Mouse (Mus musculus) heart, postnatal 25 days (tissue): ENCODE data around the gene Vax2. TPM values are rescaled to one million over a fixed set of nuclear protein-coding genes. Genes with fewer than 3 reads are reported as not detected.

ENCODE experiments used
- DNase-seq: peaks from one replicate; pipeline ENCODE4 v3.0.0; 2022; ENCODE audit warnings: low spot score
- intact Hi-C: fragments of 180-260 bp; cut with DNase I; formaldehyde crosslinking; loops from one replicate; pipeline ENCODE4 v1.15.1; 2025
- total RNA-seq, 2 experiments: library from RNA; stranded (reverse); gene quantifications; 2 replicates each; pipeline ENCODE4 v1.2.3; 2021

The Vax2 gene
- total RNA-seq, 2 experiments from 2014 or later, result not detected

GRCm38 (mm10) chr6:83745466-83745865, 34.4 kb downstream of the Vax2 start:
- DNase-seq, result no peak
- intact Hi-C loops, result no loop called here

- no peak for DNase-seq
- intact Hi-C loops, result no loop called here
These were observed 38.2 kb downstream of the Vax2 start for GRCm38 (mm10) chr6:83749286-83749685.

DNA sequence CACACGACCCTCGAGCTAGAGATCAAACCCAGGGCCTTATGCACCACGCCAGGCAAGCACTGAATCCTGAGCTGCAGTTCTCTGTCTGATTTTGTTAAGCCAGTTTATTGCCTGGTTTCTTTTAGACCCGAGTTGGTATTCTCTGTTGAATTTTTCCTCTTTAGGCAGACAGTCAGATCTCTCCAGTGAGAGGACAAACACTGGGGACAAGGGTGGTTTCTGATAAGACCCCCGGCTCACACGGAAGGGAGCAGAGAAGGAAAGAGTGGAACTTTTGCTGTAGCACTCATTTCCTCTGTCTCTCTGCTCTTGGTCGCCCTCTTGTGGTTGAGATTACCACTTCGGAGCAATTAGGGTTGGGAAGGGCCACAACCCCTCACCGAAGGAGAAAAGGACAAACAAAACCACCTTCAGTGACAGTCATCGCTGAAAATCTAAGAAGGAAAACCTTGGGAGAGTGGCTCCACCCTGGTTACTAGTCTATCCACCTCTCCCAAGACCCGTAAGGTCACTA, 39.2 kb downstream of the Vax2 start:
- DNase-seq, result no peak
- intact Hi-C loops, result no loop called here

DNA sequence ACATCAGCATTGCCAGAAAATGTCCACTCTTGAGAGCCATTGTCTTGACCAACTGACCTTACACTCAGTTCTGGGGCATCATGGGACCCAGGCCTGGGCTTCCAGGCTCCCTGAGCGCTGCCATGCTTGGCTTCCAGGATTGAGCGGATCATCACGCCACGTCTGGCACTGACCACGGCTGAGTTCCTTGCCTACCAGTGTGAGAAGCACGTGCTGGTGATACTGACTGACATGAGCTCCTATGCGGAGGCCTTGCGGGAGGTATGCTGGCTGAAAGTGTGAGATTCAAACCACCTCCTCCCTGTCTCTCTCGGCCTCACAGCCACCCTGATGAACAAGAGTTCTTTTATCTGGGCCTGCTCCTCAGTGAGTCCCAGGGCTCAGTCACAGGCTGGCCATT, 45.0 kb downstream of the Vax2 start:
- intact Hi-C loops, result no loop called here
- DNase-seq, result no peak

GRCm38 (mm10) chr6:83762344-83762743, 51.3 kb downstream of the Vax2 start, which contains the start of gene Ankrd53:
TSS of gene Ankrd53 (plus strand) at chr6:83762644.
- no peak for DNase-seq
- intact Hi-C loops, result no loop called here

GRCm38 (mm10) chr6:83762880-83763431, 51.9 kb downstream of the Vax2 start:
- intact Hi-C loops, result no loop called here
- DNase-seq, result peak; percentile 21

GRCm38 (mm10) chr6:83766982-83767381, 55.9 kb downstream of the Vax2 start:
- intact Hi-C loops, result no loop called here
- DNase-seq, result no peak

- DNase-seq, result no peak
- intact Hi-C loops, result no loop called here
These were observed 57.4 kb downstream of the Vax2 start for GRCm38 (mm10) chr6:83768485-83768884.

DNA sequence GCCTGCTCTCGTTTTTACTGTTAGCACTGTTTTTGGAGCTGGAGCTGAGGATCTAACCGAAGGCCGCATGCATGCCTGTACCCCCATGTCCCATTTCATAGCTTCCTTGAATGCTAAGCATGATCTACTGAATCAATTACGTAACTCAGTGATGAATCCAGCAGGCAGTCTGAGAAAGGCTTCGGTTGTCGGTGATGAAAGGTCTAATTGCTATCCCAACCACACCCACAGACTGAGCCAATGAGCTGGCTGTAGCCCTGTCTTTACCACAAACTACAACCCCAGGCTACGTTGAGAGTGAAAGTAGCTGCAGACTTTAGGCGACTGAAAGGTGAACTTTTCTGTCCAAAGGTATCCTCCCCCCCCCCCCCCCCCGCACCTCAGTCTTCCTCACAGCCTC, 63.1 kb downstream of the Vax2 start:
- DNase-seq, result no peak
- intact Hi-C loops, result loop anchor here (2.0 kb wide), 1 partner anchor 13 kb away; no protein-coding TSS in a partner anchor

GRCm38 (mm10) chr6:83774781-83775563, 63.9 kb downstream of the Vax2 start:
- intact Hi-C loops, result loop anchor here (2.0 kb wide), 1 partner anchor 14 kb away; no protein-coding TSS in a partner anchor
- DNase-seq, result no peak

- peak; percentile 84 for DNase-seq
- intact Hi-C loops, result loop anchor here (2.0 kb wide), 1 partner anchor 15 kb away; no protein-coding TSS in a partner anchor
These were observed 64.7 kb downstream of the Vax2 start, which contains the start of gene Tex261 for GRCm38 (mm10) chr6:83775638-83776293. TSS of gene Tex261 (minus strand) at chr6:83775813.

GRCm38 (mm10) chr6:83778306-83778705, 67.2 kb downstream of the Vax2 start:
- intact Hi-C loops, result no loop called here
- no peak for DNase-seq

- intact Hi-C loops, result loop anchor here (1.0 kb wide), 1 partner anchor 21 kb away; no protein-coding TSS in a partner anchor
- no peak for DNase-seq
These were observed 68.0 kb downstream of the Vax2 start for GRCm38 (mm10) chr6:83779026-83779425.

DNA sequence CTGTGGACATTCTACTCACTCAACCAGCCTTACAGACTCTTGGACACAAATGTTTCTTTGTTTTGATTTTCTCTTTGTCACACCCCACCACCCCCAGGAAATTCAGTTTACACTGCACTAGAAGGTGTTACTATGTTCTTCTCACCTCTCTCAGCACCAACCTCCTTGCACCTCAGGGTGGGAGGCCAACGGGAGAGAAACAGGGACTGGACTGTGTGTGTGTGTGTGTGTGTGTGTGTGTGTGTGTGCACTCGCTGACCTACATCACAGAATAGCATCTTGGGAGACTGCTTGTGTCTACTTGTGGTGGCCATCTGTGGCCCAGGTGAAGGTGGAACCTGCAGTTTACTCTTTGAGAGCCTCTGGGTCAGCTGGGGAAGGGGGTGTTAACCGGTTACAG, 75.4 kb downstream of the Vax2 start:
- intact Hi-C loops, result no loop called here
- no peak for DNase-seq

Other genes starting within 250 kb of the Vax2 start
- 10 to 100 TPM; 32.8 to 35.2 TPM for gene Dguok, start 204.3 kb upstream of the Vax2 start, total RNA-seq
- 1 to 10 TPM; 1.6 to 2.2 TPM for gene Actg2, start 175.0 kb upstream of the Vax2 start, total RNA-seq
- gene Stambp, start 138.5 kb upstream of the Vax2 start, total RNA-seq, result 10 to 100 TPM in 1 of 2 experiments, 1 to 10 TPM in 1; 10.0 to 12.6 TPM
- gene Clec4f, start 55.1 kb upstream of the Vax2 start, total RNA-seq, result not detected
- 1 to 10 TPM; 1.0 to 1.5 TPM for gene Cd207, start 33.4 kb upstream of the Vax2 start, total RNA-seq
- gene Atp6v1b1, start 31.7 kb downstream of the Vax2 start, total RNA-seq, result not detected
- gene Ankrd53, start 51.4 kb downstream of the Vax2 start, total RNA-seq, result not detected
- gene Tex261, start 64.5 kb downstream of the Vax2 start, total RNA-seq, result 10 to 100 TPM; 85.4 to 99.8 TPM
- gene Nagk, start 83.7 kb downstream of the Vax2 start, total RNA-seq, result 10 to 100 TPM; 16.7 to 18.0 TPM
- 10 to 100 TPM; 30.6 to 35.0 TPM for gene Paip2b, start 120.5 kb downstream of the Vax2 start, total RNA-seq
- gene Zfp638, start 155.8 kb downstream of the Vax2 start, total RNA-seq, result 10 to 100 TPM; 51.2 to 56.2 TPM